Mouse (Mus musculus) megakaryocyte, embryonic 14.5 days (primary cell): ENCODE measurements around the gene Fam102b. TPM values are rescaled to one million over a fixed set of nuclear protein-coding genes. Genes with fewer than 3 reads are reported as not detected.

Experiments used
- H3K27me3 ChIP-seq: replicated peaks from 2 replicates; pipeline ENCODE3; 2012; ENCODE audit warnings: inconsistent platforms
- H3K36me3 ChIP-seq: replicated peaks from 2 replicates; pipeline ENCODE3; 2012; ENCODE audit warnings: low read length, inconsistent platforms, mixed read lengths
- H3K4me1 ChIP-seq: 2 replicates; pipeline ENCODE4 v1.6.1; 2012; ENCODE audit warnings: inconsistent platforms
- H3K4me3 ChIP-seq: replicated peaks from 2 replicates; pipeline ENCODE3; 2012; ENCODE audit warnings: moderate library complexity, mild to moderate bottlenecking, inconsistent platforms
- H3K9me3 ChIP-seq: 2 replicates; pipeline ENCODE4 v1.6.1; 2012; ENCODE audit warnings: inconsistent platforms
- FLI1 ChIP-seq: IDR thresholded peaks from 2 replicates; pipeline ENCODE4 v1.6.1; 2012; ENCODE audit warnings: low read length, inconsistent platforms, mixed read lengths
- GATA1 ChIP-seq: IDR thresholded peaks from 3 replicates; pipeline ENCODE4 v1.6.1; 2012; ENCODE audit warnings: mixed read lengths, low read length, inconsistent platforms, borderline replicate concordance
- polyA plus RNA-seq: library from polyadenylated mRNA; stranded (reverse); fragments of >175 nt; gene quantifications from 2 replicates; pipeline ENCODE4 v1.2.3, GENCODE M21; 2012; ENCODE audit warnings: low replicate concordance; ENCODE audit not compliant: insufficient read depth

Fam102b gene
- polyA plus RNA-seq, 1 experiment: 0.58 TPM

GRCm38 (mm10) chr3:109034411-109034810 is 7.0 kb upstream of the Fam102b start:
- no peak for TF ChIP-seq GATA1
- TF ChIP-seq FLI1: no peak
- Histone ChIP-seq H3K4me3 (no peak overlapping the region), H3K36me3 (peaks cover 4% of the 10 kb centered on the region), H3K4me1 (peaks cover 19% of the 10 kb centered on the region), H3K27me3 (no peaks in the 10 kb centered on the region), H3K9me3 (peaks cover 14% of the 10 kb centered on the region)

DNA sequence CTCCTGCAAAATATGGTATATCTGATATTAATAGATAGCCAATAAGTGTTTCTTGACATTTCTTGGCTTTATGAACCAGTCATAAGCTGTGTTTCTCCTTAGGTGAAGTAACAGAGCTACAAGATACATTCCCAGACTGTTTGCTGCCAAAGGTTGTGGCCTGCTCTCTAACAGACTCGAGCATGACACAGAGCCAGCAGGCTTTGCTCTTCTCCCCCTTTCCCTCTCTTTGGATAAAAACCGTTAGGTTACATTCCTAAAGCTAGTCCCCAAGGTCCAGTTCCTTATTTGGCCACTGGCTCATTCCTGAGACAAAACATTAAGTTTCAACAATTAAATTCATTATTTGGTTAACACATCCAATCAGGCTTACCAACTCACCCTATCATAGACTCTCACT is 4.9 kb upstream of the Fam102b start:
- Histone ChIP-seq H3K9me3 (peaks cover 14% of the 10 kb centered on the region), H3K36me3 (peaks cover 4% of the 10 kb centered on the region), H3K4me1 (peaks cover 28% of the 10 kb centered on the region), H3K27me3 (no peaks in the 10 kb centered on the region), H3K4me3 (no peak overlapping the region)
- no peak for TF ChIP-seq FLI1
- TF ChIP-seq GATA1: no peak

DNA sequence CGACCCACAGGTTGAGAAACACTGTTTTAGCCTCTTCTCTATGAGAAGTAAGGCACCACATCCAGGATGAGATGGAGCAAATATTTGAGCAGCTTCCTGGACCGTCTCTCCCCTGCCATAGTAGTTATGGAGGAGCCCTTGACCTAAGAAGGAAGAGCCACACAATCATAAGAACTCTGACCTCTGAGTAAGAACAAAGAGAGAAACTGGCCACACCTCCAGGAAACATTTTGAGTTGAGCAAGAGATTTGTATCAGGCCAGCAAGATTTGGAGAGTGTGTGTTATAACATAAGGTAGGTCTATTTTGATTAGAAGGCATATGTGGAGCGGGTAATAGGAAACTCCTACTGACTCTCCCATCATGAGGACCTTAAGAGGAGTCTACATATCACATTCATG is 4.2 kb upstream of the Fam102b start:
- H3K36me3 ChIP-seq: peaks cover 4% of the 10 kb centered on the region
- TF ChIP-seq GATA1: no peak
- no peak for TF ChIP-seq FLI1
- no peaks in the 10 kb centered on the region for H3K27me3 ChIP-seq
- H3K9me3 ChIP-seq: peaks cover 14% of the 10 kb centered on the region
- H3K4me1 ChIP-seq: peaks cover 31% of the 10 kb centered on the region
- no peak overlapping the region for H3K4me3 ChIP-seq

- Histone ChIP-seq H3K4me1 (peaks cover 39% of the 10 kb centered on the region), H3K4me3 (no peak overlapping the region), H3K27me3 (no peaks in the 10 kb centered on the region), H3K36me3 (peaks cover 4% of the 10 kb centered on the region), H3K9me3 (peaks cover 14% of the 10 kb centered on the region)
- no peak for TF ChIP-seq GATA1
- TF ChIP-seq FLI1: no peak
Observed at GRCm38 (mm10) chr3:109030817-109031216, 3.4 kb upstream of the Fam102b start.

GRCm38 (mm10) chr3:109029661-109030060 is 2.3 kb upstream of the Fam102b start:
- H3K4me3 ChIP-seq: no peak overlapping the region
- TF ChIP-seq GATA1 (no peak), FLI1 (no peak)
- H3K36me3 ChIP-seq: peaks cover 4% of the 10 kb centered on the region
- no peaks in the 10 kb centered on the region for H3K27me3 ChIP-seq
- H3K9me3 ChIP-seq: peaks cover 14% of the 10 kb centered on the region
- peaks cover 49% of the 10 kb centered on the region for H3K4me1 ChIP-seq

- H3K27me3 ChIP-seq: no peaks in the 10 kb centered on the region
- H3K4me1 ChIP-seq: peaks cover 69% of the 10 kb centered on the region
- TF ChIP-seq GATA1: no peak
- no peak for TF ChIP-seq FLI1
- H3K9me3 ChIP-seq: no peaks in the 10 kb centered on the region
- peak overlapping the region; percentile 91 for H3K4me3 ChIP-seq
- H3K36me3 ChIP-seq: peaks cover 11% of the 10 kb centered on the region
Observed at GRCm38 (mm10) chr3:109026991-109027470, 376 bp downstream of the Fam102b start.

DNA sequence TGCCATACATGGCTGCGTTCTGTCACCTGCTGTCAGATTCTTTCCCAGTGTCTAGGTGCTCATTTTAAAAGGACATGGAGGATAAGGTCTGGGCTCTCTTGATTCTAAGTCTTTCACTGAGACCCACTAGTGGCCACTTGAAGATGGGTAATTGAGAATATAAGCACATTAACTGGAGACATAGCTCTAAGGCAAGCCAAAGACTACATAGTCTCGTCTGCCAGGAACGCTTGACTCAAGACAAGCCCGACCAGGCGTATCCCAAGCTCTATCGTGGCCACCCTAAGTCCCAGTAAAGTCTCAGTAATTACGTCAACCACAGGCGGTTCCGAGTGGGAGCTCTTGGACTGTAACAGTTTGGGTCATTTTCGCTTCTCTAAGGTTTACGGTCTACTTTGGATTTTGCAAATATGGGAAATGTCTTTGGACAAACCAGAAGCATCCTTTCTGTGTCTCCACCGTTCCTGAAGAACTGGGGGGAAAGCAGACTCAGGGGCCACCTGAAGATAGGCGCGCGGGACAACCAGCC is 881 bp downstream of the Fam102b start:
- TF ChIP-seq FLI1 (no peak), GATA1 (no peak)
- peaks cover 67% of the 10 kb centered on the region for H3K4me1 ChIP-seq

GRCm38 (mm10) chr3:109025579-109025978 is 1.8 kb downstream of the Fam102b start:
- H3K9me3 ChIP-seq: no peaks in the 10 kb centered on the region
- H3K27me3 ChIP-seq: no peaks in the 10 kb centered on the region
- TF ChIP-seq FLI1: no peak
- TF ChIP-seq GATA1: no peak
- peak overlapping the region; percentile 83 for H3K4me3 ChIP-seq
- peaks cover 57% of the 10 kb centered on the region for H3K4me1 ChIP-seq
- peaks cover 11% of the 10 kb centered on the region for H3K36me3 ChIP-seq

More for the DNA sequence above, 881 bp downstream of the Fam102b start:
- Histone ChIP-seq H3K27me3 (no peaks in the 10 kb centered on the region), H3K4me3 (peak overlapping the region; percentile 91), H3K36me3 (peaks cover 11% of the 10 kb centered on the region), H3K9me3 (no peaks in the 10 kb centered on the region)

DNA sequence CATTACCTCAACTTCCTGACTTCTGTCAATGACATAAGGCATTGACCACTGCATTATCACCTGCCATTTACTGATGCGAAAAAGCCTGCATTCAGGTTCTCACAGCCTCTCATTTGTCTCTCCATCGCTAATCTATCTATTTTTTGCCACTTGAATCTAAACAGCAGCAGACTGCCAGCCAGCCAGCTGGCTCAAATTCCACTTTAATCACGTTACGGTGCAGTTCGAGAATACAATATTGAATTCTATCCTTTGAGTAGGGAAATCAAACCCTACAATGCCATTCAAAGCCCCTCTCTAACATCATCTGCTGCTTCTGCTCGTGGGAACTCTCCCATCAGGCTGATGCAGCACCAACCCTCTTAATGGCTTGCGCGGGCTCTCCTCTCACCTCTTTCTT is 4.3 kb downstream of the Fam102b start:
- H3K36me3 ChIP-seq: peaks cover 11% of the 10 kb centered on the region
- TF ChIP-seq GATA1 (no peak), FLI1 (no peak)
- no peaks in the 10 kb centered on the region for H3K27me3 ChIP-seq
- peaks cover 54% of the 10 kb centered on the region for H3K4me1 ChIP-seq
- H3K9me3 ChIP-seq: no peaks in the 10 kb centered on the region
- H3K4me3 ChIP-seq: no peak overlapping the region

DNA sequence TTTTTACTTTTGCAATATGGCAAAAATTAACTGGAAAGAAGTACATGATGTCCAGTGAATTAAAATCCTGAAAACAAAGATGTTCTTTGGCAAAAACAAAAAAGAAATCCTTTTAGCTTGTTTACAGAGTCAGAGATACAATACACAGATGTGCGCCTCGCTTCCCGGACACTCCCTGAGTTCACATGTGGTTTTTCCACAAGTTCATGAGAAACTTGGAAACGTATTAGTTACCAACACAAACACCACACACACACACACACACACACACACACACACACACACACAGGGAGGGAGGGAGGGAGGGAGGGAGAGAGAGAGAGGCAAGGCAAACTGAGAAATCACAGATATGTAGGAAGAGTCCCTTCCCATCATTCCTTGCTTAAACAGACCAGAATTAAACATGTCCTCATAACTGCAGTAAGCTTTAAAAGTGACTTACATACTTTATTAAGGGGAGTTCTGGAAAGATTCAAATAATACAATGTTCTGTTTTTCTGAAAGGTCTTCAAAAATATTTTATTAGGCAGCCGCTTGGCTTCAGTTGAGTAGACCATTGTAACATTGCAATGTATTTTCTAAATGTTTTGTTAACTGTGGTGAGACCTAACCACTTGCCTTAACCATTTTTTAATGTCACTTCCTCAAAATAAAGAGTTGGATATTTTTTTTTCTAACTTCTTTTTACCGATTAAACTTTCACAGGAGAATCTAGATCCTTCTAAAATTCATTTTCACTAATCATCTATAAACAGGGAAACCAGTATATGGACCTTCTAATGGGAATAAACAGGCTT is 5.5 kb downstream of the Fam102b start:
- H3K9me3 ChIP-seq: no peaks in the 10 kb centered on the region
- no peaks in the 10 kb centered on the region for H3K27me3 ChIP-seq
- H3K4me1 ChIP-seq: peaks cover 56% of the 10 kb centered on the region
- TF ChIP-seq FLI1: no peak
- no peak for TF ChIP-seq GATA1
- peaks cover 11% of the 10 kb centered on the region for H3K36me3 ChIP-seq
- no peak overlapping the region for H3K4me3 ChIP-seq
